Mouse (Mus musculus) cerebellum, adult 2 months (tissue): Measurements from ENCODE around the gene Prdm12.

ENCODE experiments used
- CTCF ChIP-seq: fragments of 200-500 bp; IDR thresholded peaks from 2 replicates; pipeline ENCODE4 v1.5.1; 2011; ENCODE audit warnings: low read depth, mild to moderate bottlenecking, control low read depth, low read length, moderate library complexity, borderline replicate concordance; ENCODE audit not compliant: insufficient read depth
- POLR2A ChIP-seq: fragments of 200-500 bp; IDR thresholded peaks from 2 replicates; pipeline ENCODE4 v1.6.1; 2011; ENCODE audit warnings: low read length, control low read depth, borderline replicate concordance; ENCODE audit not compliant: insufficient read depth

DNA sequence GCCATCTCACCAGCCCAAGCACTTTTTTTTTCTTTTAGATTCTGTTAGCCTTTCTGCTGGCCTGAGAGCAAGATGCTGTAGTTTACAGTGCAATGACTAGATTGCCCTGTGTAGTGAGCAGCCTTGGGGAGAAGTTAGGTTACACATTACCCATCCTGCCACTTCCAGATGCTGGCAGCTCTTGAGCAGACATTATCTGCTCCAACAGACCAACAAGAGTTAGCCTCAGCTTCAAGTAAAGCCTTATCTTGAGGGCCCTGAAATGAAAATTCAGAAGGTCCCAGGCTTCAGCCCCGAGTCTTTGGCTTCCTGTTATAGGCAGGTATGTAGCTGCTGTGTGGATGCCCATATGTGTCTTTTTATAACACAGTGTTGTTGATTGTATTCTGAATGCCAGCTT lies 32.3 kb upstream of the Prdm12 start:
- TF ChIP-seq POLR2A (no peak), CTCF (no peak)
